Mouse (Mus musculus) liver, adult 2 months (tissue): Measurements from ENCODE around the gene Rasa3. TPM values are rescaled to one million over a fixed set of nuclear protein-coding genes. Genes with fewer than 3 reads are reported as not detected.
A peak's percentile ranks its signal among the peaks of the same experiment; 100 is the strongest.

Source experiments
- DNase-seq: peaks from one replicate; pipeline ENCODE4 v3.0.0-alpha.2; 2011; ENCODE audit warnings: low read depth, low spot score; ENCODE audit errors: extremely low read depth
- H3K27ac ChIP-seq: fragments of 200-500 bp; replicated peaks from 2 replicates; pipeline ENCODE4 v1.5.1; 2012; ENCODE audit warnings: low read depth, mild to moderate bottlenecking, control low read depth, inconsistent platforms, low read length; ENCODE audit not compliant: insufficient read depth
- H3K27me3 ChIP-seq: fragments of 200-500 bp; 2 replicates; pipeline ENCODE4 v1.6.1; 2012; ENCODE audit warnings: mild to moderate bottlenecking, moderate library complexity, low read length, inconsistent platforms; ENCODE audit not compliant: control insufficient read depth, insufficient read depth
- H3K36me3 ChIP-seq: fragments of 200-500 bp; 2 replicates; pipeline ENCODE4 v1.6.1; 2012; ENCODE audit warnings: low read length, inconsistent platforms; ENCODE audit not compliant: control insufficient read depth, insufficient read depth
- H3K4me1 ChIP-seq: fragments of 200-500 bp; 2 replicates; pipeline ENCODE4 v1.6.1; 2011; ENCODE audit warnings: low read length; ENCODE audit not compliant: control insufficient read depth, insufficient read depth
- H3K4me3 ChIP-seq: fragments of 200-500 bp; 2 replicates; pipeline ENCODE4 v1.5.1; 2011; ENCODE audit warnings: low read depth, mild to moderate bottlenecking, control low read depth, low read length, moderate library complexity; ENCODE audit not compliant: insufficient read depth
- H3K79me2 ChIP-seq: fragments of 200-500 bp; 2 replicates; pipeline ENCODE4 v1.6.1; 2012; ENCODE audit warnings: inconsistent platforms, mild to moderate bottlenecking, low read length, moderate library complexity; ENCODE audit not compliant: control insufficient read depth, insufficient read depth
- H3K9ac ChIP-seq: fragments of 200-500 bp; 2 replicates; pipeline ENCODE4 v1.6.1; 2012; ENCODE audit warnings: low read depth, mild to moderate bottlenecking, control low read depth, inconsistent platforms, low read length
- CTCF ChIP-seq: fragments of 200-500 bp; IDR thresholded peaks from 2 replicates; pipeline ENCODE4 v1.5.1; 2011; ENCODE audit warnings: low read depth, low read length, control low read depth
- POLR2A ChIP-seq: fragments of 200-500 bp; IDR thresholded peaks from 2 replicates; pipeline ENCODE4 v1.6.1; 2011; ENCODE audit warnings: low read length, control low read depth; ENCODE audit not compliant: insufficient read depth; ENCODE audit errors: extremely low read depth
- WGBS: fragments of 180-500 bp; shearing (Covaris S2); methylation state at CpG from one replicate; pipeline ENCODE4 v1.1.7; 2018; 5-methylcytosine and 5-hydroxymethylcytosine counted together
- polyA plus RNA-seq: library from polyadenylated mRNA; depleted of rRNA; stranded (reverse); fragments of >200 nt; gene quantifications from 2 replicates; pipeline ENCODE4 v1.2.3, GENCODE M21; 2012
- total RNA-seq: library from RNA; depleted of rRNA; stranded (reverse); fragments of >200 nt; gene quantifications from 2 replicates; pipeline ENCODE4 v1.2.3, GENCODE M21; 2014

Gene Rasa3
- total and polyA plus RNA-seq, 2 experiments = 6.6 to 10.3 TPM

DNA sequence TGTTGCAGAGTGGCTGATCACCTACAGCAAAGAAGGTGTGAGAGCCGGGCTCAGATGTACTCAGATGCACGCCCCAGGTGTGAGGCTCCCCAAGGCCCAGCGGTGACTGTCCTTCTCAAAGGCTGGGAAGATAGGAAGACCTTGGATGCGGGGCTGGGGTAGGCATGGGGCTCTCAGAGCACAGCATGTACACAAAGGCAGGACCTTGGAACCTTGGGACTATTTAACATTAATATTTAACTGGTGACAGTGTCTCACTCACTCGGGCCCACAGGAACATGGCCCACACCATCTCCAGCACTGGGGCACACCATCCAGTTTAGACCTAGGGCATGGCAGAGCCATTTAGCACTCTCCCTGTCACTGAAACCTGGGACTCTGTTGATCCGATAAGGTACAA is 99.5 kb downstream of the Rasa3 start:
- H3K4me1 ChIP-seq = no peaks in the 10 kb centered on the region
- TF ChIP-seq CTCF (no peak), POLR2A (no peak)
- peak; percentile 21 for DNase-seq
- no peaks in the 10 kb centered on the region for H3K79me2 ChIP-seq
- 73% methylated on average over 6 of the region's 6 CpGs for WGBS
- H3K9ac ChIP-seq = no peak overlapping the region
- no peaks in the 10 kb centered on the region for H3K27me3 ChIP-seq
- H3K36me3 ChIP-seq = peaks cover 4% of the 10 kb centered on the region; the same call in 1 of the 2 replicates
- H3K27ac ChIP-seq = no peak overlapping the region
- H3K4me3 ChIP-seq = no peak overlapping the region

DNA sequence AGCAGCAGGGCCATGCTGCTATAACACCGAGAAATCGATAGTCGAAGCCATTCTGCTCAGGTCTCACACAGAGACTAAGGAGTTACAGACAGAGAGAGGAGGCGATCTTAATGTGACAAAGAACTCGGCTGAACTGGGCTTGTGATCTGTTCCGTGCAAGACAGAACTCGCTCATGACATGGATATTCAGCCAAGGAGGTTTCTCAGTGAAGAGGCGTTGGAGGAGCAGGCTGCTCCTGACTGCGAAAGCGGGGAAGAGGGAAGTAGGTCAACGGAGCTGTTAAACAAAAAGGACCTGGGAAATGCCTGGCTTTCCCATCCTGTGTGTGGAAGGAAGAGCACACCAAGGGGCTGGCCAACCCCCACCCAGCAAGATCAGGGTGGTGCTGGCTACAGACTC is 105.4 kb downstream of the Rasa3 start:
- 95% methylated on average over 11 of the region's 11 CpGs for whole genome bisulfite sequencing
- H3K27ac ChIP-seq = no peak overlapping the region
- H3K27me3 ChIP-seq = no peaks in the 10 kb centered on the region
- TF ChIP-seq CTCF (no peak), POLR2A (no peak)
- no peak for DNase-seq
- no peaks in the 10 kb centered on the region for H3K36me3 ChIP-seq
- H3K4me3 ChIP-seq = no peak overlapping the region
- no peaks in the 10 kb centered on the region for H3K4me1 ChIP-seq
- H3K79me2 ChIP-seq = no peaks in the 10 kb centered on the region
- no peak overlapping the region for H3K9ac ChIP-seq

DNA sequence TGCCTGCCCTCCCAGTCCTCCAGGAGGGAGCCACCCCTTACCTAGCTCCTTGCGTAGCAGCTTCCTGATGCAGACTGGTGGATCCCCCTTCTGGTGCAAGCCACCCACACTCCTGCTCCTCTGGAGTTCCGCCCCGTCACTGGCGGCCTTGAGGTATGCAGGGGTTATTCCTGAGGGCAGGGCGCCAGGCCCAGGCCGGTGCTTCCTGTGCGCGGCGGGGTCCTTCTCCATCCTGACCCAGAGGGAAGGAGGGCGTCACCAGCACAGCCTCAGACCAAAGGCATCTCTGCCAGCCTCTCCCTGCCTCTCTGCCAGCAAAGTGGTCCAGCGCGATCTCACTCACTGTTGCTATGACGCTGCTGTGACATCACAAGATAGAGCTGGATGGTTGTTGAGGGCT is 115.3 kb downstream of the Rasa3 start, which contains the start of gene 1700029H14Rik:
1700029H14Rik (minus strand) TSS at position 344 of the 400 bp plus-strand sequence.
- Histone ChIP-seq H3K79me2 (no peaks in the 10 kb centered on the region), H3K4me3 (no peak within 1 kb of the TSS), H3K36me3 (no peaks in the 10 kb centered on the region), H3K9ac (no peak within 1 kb of the TSS), H3K4me1 (no peaks in the 10 kb centered on the region), H3K27me3 (no peaks in the 10 kb centered on the region), H3K27ac (no peak within 1 kb of the TSS)
- DNase-seq = no peak
- TF ChIP-seq POLR2A = no peak
- WGBS = 61% methylated on average over 13 of the region's 13 CpGs

DNA sequence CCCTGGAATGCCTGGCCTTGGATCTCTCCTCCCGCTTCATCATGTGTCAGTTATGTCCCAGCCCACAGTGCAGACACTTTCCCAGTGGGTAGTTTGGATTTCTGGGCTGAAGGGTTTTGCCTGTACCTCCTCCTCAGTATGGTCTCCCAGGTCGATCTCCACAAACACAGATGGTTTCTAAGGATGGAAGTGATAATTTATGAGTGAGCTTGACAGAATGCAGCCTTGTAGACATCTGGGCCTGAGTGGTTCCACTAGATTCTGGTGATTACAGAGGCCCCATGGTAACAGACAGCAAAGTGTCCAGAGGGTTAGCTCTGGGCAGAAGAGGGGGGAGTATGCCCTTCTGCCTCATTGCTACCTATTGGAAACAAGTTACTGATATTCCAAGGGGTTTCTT is 119.9 kb downstream of the Rasa3 start:
- 76% methylated on average over 2 of the region's 2 CpGs for WGBS
- H3K79me2 ChIP-seq = no peaks in the 10 kb centered on the region
- no peaks in the 10 kb centered on the region for H3K36me3 ChIP-seq
- H3K4me3 ChIP-seq = no peak overlapping the region
- H3K9ac ChIP-seq = no peak overlapping the region
- no peaks in the 10 kb centered on the region for H3K4me1 ChIP-seq
- H3K27ac ChIP-seq = no peak overlapping the region
- DNase-seq = no peak
- TF ChIP-seq CTCF = no peak
- TF ChIP-seq POLR2A = no peak
- H3K27me3 ChIP-seq = no peaks in the 10 kb centered on the region

DNA sequence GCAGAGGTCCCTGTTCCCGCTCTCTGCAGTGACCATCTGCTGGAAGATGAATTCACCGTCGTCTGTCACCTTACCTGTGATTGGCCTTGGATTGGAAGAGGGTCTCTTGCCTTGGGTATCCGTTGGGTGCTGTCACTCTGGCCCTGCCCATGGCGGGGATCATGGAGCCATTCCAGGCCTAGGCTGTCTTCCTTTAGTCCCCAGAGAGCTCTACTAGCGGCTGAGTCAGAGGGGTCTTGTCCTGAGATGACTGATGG is 125.9 kb downstream of the Rasa3 start:
- Histone ChIP-seq H3K4me3 (no peak overlapping the region), H3K4me1 (no peaks in the 10 kb centered on the region), H3K9ac (no peak overlapping the region), H3K27ac (no peak overlapping the region), H3K36me3 (no peaks in the 10 kb centered on the region), H3K79me2 (no peaks in the 10 kb centered on the region), H3K27me3 (no peaks in the 10 kb centered on the region)
- WGBS = 96% methylated on average over 6 of the region's 6 CpGs
- TF ChIP-seq POLR2A (no peak), CTCF (no peak)
- DNase-seq = no peak

DNA sequence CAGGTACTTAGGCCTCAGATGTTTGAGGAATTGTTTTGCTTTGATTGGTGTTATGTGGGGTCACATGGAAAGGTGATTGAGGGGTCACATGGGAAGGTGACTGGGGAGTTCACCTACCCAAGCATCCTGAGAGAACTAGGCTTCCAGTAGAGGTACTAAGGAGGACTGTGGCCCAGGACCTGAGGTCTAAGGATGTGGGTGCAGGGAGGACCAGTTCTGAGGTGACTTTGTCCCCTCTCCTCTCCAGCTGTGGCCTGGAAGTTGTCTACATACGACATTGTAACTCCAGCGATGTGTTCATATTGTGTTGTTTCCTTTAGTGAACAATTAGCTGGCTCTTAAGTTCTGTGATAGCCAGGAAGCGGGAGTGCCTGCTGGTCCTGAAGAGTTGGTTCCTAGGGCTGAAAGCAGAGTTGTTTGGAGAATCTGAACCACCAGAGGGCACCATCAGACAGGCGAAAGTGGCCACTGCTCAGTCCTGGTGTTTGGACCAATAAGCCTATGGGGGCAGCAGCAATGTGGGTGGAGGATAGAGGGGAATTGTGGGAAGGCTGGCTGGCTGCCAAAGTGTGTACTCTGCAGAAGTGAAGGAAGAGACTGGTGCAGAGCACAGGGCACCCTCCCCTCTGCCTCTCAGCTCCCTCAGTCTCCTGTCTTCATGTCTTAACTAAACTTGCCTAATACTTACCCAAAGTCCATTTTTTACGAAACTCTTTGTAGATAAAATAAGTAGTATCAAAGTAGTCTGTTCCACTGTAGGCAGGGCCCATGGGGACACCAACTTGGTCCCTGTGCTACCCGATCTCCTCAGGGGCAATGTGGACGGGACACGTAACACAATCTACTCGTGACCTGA is 126.5 kb downstream of the Rasa3 start:
- no peak for TF ChIP-seq POLR2A
- TF ChIP-seq CTCF = peak; percentile 91
- H3K27me3 ChIP-seq = no peaks in the 10 kb centered on the region
- no peak overlapping the region for H3K27ac ChIP-seq
- no peaks in the 10 kb centered on the region for H3K4me1 ChIP-seq
- DNase-seq = peak; percentile 67
- H3K36me3 ChIP-seq = no peaks in the 10 kb centered on the region
- H3K4me3 ChIP-seq = no peak overlapping the region
- H3K9ac ChIP-seq = no peak overlapping the region
- no peaks in the 10 kb centered on the region for H3K79me2 ChIP-seq
- 56% methylated on average over 9 of the region's 9 CpGs for WGBS
